Mouse (Mus musculus): ENCODE data around the gene Tmub1. TPM values are rescaled to one million over a fixed set of nuclear protein-coding genes. Genes with fewer than 3 reads are reported as not detected.

Tmub1 gene
- polyA plus RNA-seq, 1 experiment from 2014 or later, result 54.4 TPM

- Histone ChIP-seq H3K4me1 (replicated peaks; ENCODE audit: control insufficient read depth, insufficient read depth, low read length) (peaks cover 16% of the 10 kb centered on the region), H3K9ac (no peak overlapping the region), H3K27me3 (ENCODE audit: control insufficient read depth, insufficient read depth, low read length) (no peaks in the 10 kb centered on the region), H3K4me2 (replicated peaks) (no peak overlapping the region), H3K27ac (no peak overlapping the region), H3K36me3 (replicated peaks; ENCODE audit: control insufficient read depth, insufficient read depth) (no peaks in the 10 kb centered on the region), H3K9me3 (ENCODE audit: control insufficient read depth, low read length) (no peaks in the 10 kb centered on the region), H3K4me3 (replicated peaks; ENCODE audit: low read length) (no peak overlapping the region)
- 24% methylated on average over 12 of the region's 12 CpGs for WGBS
- ATAC-seq (ENCODE audit: low FRiP score) (no peak), DNase-seq (ENCODE audit: low spot score) (no peak)
These were observed 19.1 kb upstream of the Tmub1 start for GRCm38 (mm10) chr5:24466762-24467161.

- peak overlapping the region; percentile 42 for H3K9ac ChIP-seq
- WGBS, result 52% methylated on average over 7 of the region's 7 CpGs
- no peak for ATAC-seq (ENCODE audit: low FRiP score)
- peaks cover 17% of the 10 kb centered on the region for H3K36me3 ChIP-seq (replicated peaks; ENCODE audit: control insufficient read depth, insufficient read depth)
- peak overlapping the region; percentile 21; the same call in 1 of the 2 replicates for H3K27ac ChIP-seq
- no peaks in the 10 kb centered on the region for H3K9me3 ChIP-seq (ENCODE audit: control insufficient read depth, low read length)
- H3K27me3 ChIP-seq (ENCODE audit: control insufficient read depth, insufficient read depth, low read length), result no peaks in the 10 kb centered on the region
- no peak for DNase-seq (ENCODE audit: low spot score)
- peak overlapping the region; percentile 96 for H3K4me2 ChIP-seq (replicated peaks)
- H3K4me3 ChIP-seq (replicated peaks; ENCODE audit: low read length), result no peak overlapping the region
- H3K4me1 ChIP-seq (replicated peaks; ENCODE audit: control insufficient read depth, insufficient read depth, low read length), result peaks cover 42% of the 10 kb centered on the region
These were observed 8.0 kb upstream of the Tmub1 start for GRCm38 (mm10) chr5:24455613-24456012.

GRCm38 (mm10) chr5:24455076-24455475, 7.4 kb upstream of the Tmub1 start:
- H3K4me1 ChIP-seq (replicated peaks; ENCODE audit: control insufficient read depth, insufficient read depth, low read length), result peaks cover 42% of the 10 kb centered on the region
- H3K36me3 ChIP-seq (replicated peaks; ENCODE audit: control insufficient read depth, insufficient read depth), result peaks cover 11% of the 10 kb centered on the region
- no peaks in the 10 kb centered on the region for H3K27me3 ChIP-seq (ENCODE audit: control insufficient read depth, insufficient read depth, low read length)
- ATAC-seq (ENCODE audit: low FRiP score), result no peak
- WGBS, result 55% methylated on average over 3 of the region's 3 CpGs
- no peaks in the 10 kb centered on the region for H3K9me3 ChIP-seq (ENCODE audit: control insufficient read depth, low read length)
- DNase-seq (ENCODE audit: low spot score), result no peak
- H3K9ac ChIP-seq, result peak overlapping the region; percentile 42
- H3K4me3 ChIP-seq (replicated peaks; ENCODE audit: low read length), result no peak overlapping the region; the same call in 1 of the 2 replicates
- H3K4me2 ChIP-seq (replicated peaks), result peak overlapping the region; percentile 96
- peak overlapping the region; percentile 21; the same call in 1 of the 2 replicates for H3K27ac ChIP-seq

GRCm38 (mm10) chr5:24453985-24454303, 6.3 kb upstream of the Tmub1 start:
- no peak for DNase-seq (ENCODE audit: low spot score)
- Histone ChIP-seq H3K4me1 (replicated peaks; ENCODE audit: control insufficient read depth, insufficient read depth, low read length) (peaks cover 42% of the 10 kb centered on the region), H3K4me3 (replicated peaks; ENCODE audit: low read length) (peak overlapping the region; percentile 86), H3K9me3 (ENCODE audit: control insufficient read depth, low read length) (no peaks in the 10 kb centered on the region), H3K9ac (peak overlapping the region; percentile 90), H3K4me2 (replicated peaks) (peak overlapping the region; percentile 96), H3K36me3 (replicated peaks; ENCODE audit: control insufficient read depth, insufficient read depth) (0 out of 2 replicates have a peak, but pooled peaks cover 8% of the 10 kb centered on the region), H3K27ac (peak overlapping the region; percentile 49; the same call in 1 of the 2 replicates), H3K27me3 (ENCODE audit: control insufficient read depth, insufficient read depth, low read length) (0 out of 2 replicates have a peak, but pooled peaks cover 4% of the 10 kb centered on the region)
- 14% methylated on average over 2 of the region's 2 CpGs for WGBS
- ATAC-seq (ENCODE audit: low FRiP score), result no peak

GRCm38 (mm10) chr5:24453283-24453984, 5.8 kb upstream of the Tmub1 start:
- H3K27ac ChIP-seq, result peak overlapping the region; percentile 92
- peak overlapping the region; percentile 86 for H3K4me3 ChIP-seq (replicated peaks; ENCODE audit: low read length)
- peaks cover 43% of the 10 kb centered on the region for H3K4me1 ChIP-seq (replicated peaks; ENCODE audit: control insufficient read depth, insufficient read depth, low read length)
- H3K4me2 ChIP-seq (replicated peaks), result peak overlapping the region; percentile 96
- no peak; the same call in 1 of the 2 replicates for ATAC-seq (ENCODE audit: low FRiP score)
- H3K27me3 ChIP-seq (ENCODE audit: control insufficient read depth, insufficient read depth, low read length), result 0 out of 2 replicates have a peak, but pooled peaks cover 4% of the 10 kb centered on the region
- peak overlapping the region; percentile 90 for H3K9ac ChIP-seq
- no peak for DNase-seq (ENCODE audit: low spot score)
- H3K36me3 ChIP-seq (replicated peaks; ENCODE audit: control insufficient read depth, insufficient read depth), result 0 out of 2 replicates have a peak, but pooled peaks cover 8% of the 10 kb centered on the region
- H3K9me3 ChIP-seq (ENCODE audit: control insufficient read depth, low read length), result no peaks in the 10 kb centered on the region
- WGBS, result 3% methylated on average over 5 of the region's 5 CpGs

- 0 out of 2 replicates have a peak, but pooled peaks cover 4% of the 10 kb centered on the region for H3K27me3 ChIP-seq (ENCODE audit: control insufficient read depth, insufficient read depth, low read length)
- H3K9ac ChIP-seq, result peak overlapping the region; percentile 90
- peaks cover 48% of the 10 kb centered on the region for H3K4me1 ChIP-seq (replicated peaks; ENCODE audit: control insufficient read depth, insufficient read depth, low read length)
- H3K4me3 ChIP-seq (replicated peaks; ENCODE audit: low read length), result peak overlapping the region; percentile 86
- ATAC-seq (ENCODE audit: low FRiP score) (peak; percentile 1; the same call in 1 of the 2 replicates), DNase-seq (ENCODE audit: low spot score) (no peak)
- H3K36me3 ChIP-seq (replicated peaks; ENCODE audit: control insufficient read depth, insufficient read depth), result 0 out of 2 replicates have a peak, but pooled peaks cover 8% of the 10 kb centered on the region
- H3K27ac ChIP-seq, result peak overlapping the region; percentile 92
- WGBS, result under 1% methylated on average over 24 of the region's 29 CpGs
- peak overlapping the region; percentile 96 for H3K4me2 ChIP-seq (replicated peaks)
- H3K9me3 ChIP-seq (ENCODE audit: control insufficient read depth, low read length), result no peaks in the 10 kb centered on the region
These were observed 5.1 kb upstream of the Tmub1 start for GRCm38 (mm10) chr5:24452691-24453233.

GRCm38 (mm10) chr5:24452030-24452690, 4.5 kb upstream of the Tmub1 start, which contains the start of gene Agap3:
TSS of gene Agap3 (plus strand) at chr5:24452177.
- H3K36me3 ChIP-seq (replicated peaks; ENCODE audit: control insufficient read depth, insufficient read depth), result 0 out of 2 replicates have a peak, but pooled peaks cover 2% of the 10 kb centered on the region
- no peaks in the 10 kb centered on the region for H3K9me3 ChIP-seq (ENCODE audit: control insufficient read depth, low read length)
- under 1% methylated on average over 58 of the region's 85 CpGs for WGBS
- H3K4me3 ChIP-seq (replicated peaks; ENCODE audit: low read length), result peak within 1 kb of the TSS; percentile 86
- H3K27ac ChIP-seq, result peak within 1 kb of the TSS; percentile 92
- ATAC-seq (ENCODE audit: low FRiP score) (no peak), DNase-seq (ENCODE audit: low spot score) (peak; percentile 55)
- H3K27me3 ChIP-seq (ENCODE audit: control insufficient read depth, insufficient read depth, low read length), result 0 out of 2 replicates have a peak, but pooled peaks cover 4% of the 10 kb centered on the region
- peak within 1 kb of the TSS; percentile 96 for H3K4me2 ChIP-seq (replicated peaks)
- H3K9ac ChIP-seq, result peak within 1 kb of the TSS; percentile 90
- H3K4me1 ChIP-seq (replicated peaks; ENCODE audit: control insufficient read depth, insufficient read depth, low read length), result peaks cover 52% of the 10 kb centered on the region

GRCm38 (mm10) chr5:24451264-24452029, 3.8 kb upstream of the Tmub1 start:
- Histone ChIP-seq H3K36me3 (replicated peaks; ENCODE audit: control insufficient read depth, insufficient read depth) (no peaks in the 10 kb centered on the region), H3K4me2 (replicated peaks) (peak overlapping the region; percentile 96), H3K9ac (peak overlapping the region; percentile 90), H3K4me3 (replicated peaks; ENCODE audit: low read length) (peak overlapping the region; percentile 86), H3K27ac (peak overlapping the region; percentile 92), H3K4me1 (replicated peaks; ENCODE audit: control insufficient read depth, insufficient read depth, low read length) (peaks cover 54% of the 10 kb centered on the region), H3K9me3 (ENCODE audit: control insufficient read depth, low read length) (no peaks in the 10 kb centered on the region), H3K27me3 (ENCODE audit: control insufficient read depth, insufficient read depth, low read length) (0 out of 2 replicates have a peak, but pooled peaks cover 4% of the 10 kb centered on the region)
- WGBS, result 4% methylated on average over 28 of the region's 66 CpGs
- DNase-seq (ENCODE audit: low spot score), result peak; percentile 85
- peak; percentile 75 for ATAC-seq (ENCODE audit: low FRiP score)

Data from hindbrain, embryonic 14.5 days (tissue).